Mouse (Mus musculus) intestine, embryonic 14.5 days (tissue): ENCODE results near the gene Aaas. TPM values are rescaled to one million over a fixed set of nuclear protein-coding genes. Genes with fewer than 3 reads are reported as not detected.

Source experiments
- ATAC-seq: fragments of 200-750 bp; cut with Nextera tagmentation; replicated peaks from 2 replicates; pipeline ENCODE4 v1.8.0; 2017; ENCODE audit warnings: low read depth, moderate number of reproducible peaks, moderate TSS enrichment, moderate library complexity; ENCODE audit not compliant: low FRiP score, low TSS enrichment
- DNase-seq: peaks from one replicate; pipeline ENCODE4 v3.0.0-alpha.2; 2018; ENCODE audit warnings: low spot score
- H3K27ac ChIP-seq: fragments of 300-500 bp; sonication (generic); 2 replicates; pipeline ENCODE4 v1.5.1; 2014; ENCODE audit warnings: low read depth, mild to moderate bottlenecking, control low read depth
- H3K27me3 ChIP-seq: fragments of 300-500 bp; sonication (generic); replicated peaks from 2 replicates; pipeline ENCODE4 v1.6.1; 2014; ENCODE audit warnings: low read length, control low read depth; ENCODE audit not compliant: control insufficient read depth, insufficient read depth
- H3K36me3 ChIP-seq: fragments of 300-500 bp; sonication (generic); 2 replicates; pipeline ENCODE4 v1.6.1; 2014; ENCODE audit warnings: low read length, control low read depth; ENCODE audit not compliant: control insufficient read depth, insufficient read depth
- H3K4me1 ChIP-seq: fragments of 300-500 bp; sonication (generic); replicated peaks from 2 replicates; pipeline ENCODE4 v1.6.1; 2014; ENCODE audit warnings: low read length, control low read depth, mixed read lengths; ENCODE audit not compliant: control insufficient read depth, insufficient read depth
- H3K4me2 ChIP-seq: fragments of 300-500 bp; sonication (generic); 2 replicates; pipeline ENCODE4 v1.6.1; 2014; ENCODE audit warnings: low read length
- H3K4me3 ChIP-seq: fragments of 300-500 bp; sonication (generic); 2 replicates; pipeline ENCODE4 v1.5.1; 2014; ENCODE audit warnings: low read depth, low read length, control low read depth, mixed read lengths
- H3K9ac ChIP-seq: fragments of 300-500 bp; sonication (generic); 2 replicates; pipeline ENCODE4 v1.6.1; 2014; ENCODE audit warnings: mild to moderate bottlenecking, low read length
- H3K9me3 ChIP-seq: fragments of 300-500 bp; sonication (generic); 2 replicates; pipeline ENCODE4 v1.6.1; 2016; ENCODE audit warnings: low read length, control low read depth; ENCODE audit not compliant: control insufficient read depth
- WGBS: fragments of 180-500 bp; shearing (Covaris S2); extraction: QIAGEN DNeasy Blood & Tissue Kit; methylation state at CpG from one replicate; pipeline ENCODE4 v1.1.7; 2014; 5-methylcytosine and 5-hydroxymethylcytosine counted together
- polyA plus RNA-seq: library from polyadenylated mRNA; unstranded; fragments of >200 nt; fragmentation: Nextera tagmentation; extraction: Ambion mirVana; gene quantifications from 2 replicates; pipeline ENCODE4 v1.2.1, GENCODE M21; 2014

Gene Aaas
- polyA plus RNA-seq, 1 experiment from 2014 or later: 64.1 TPM

GRCm38 (mm10) chr15:102383671-102384070, 33.1 kb upstream of the Aaas start:
- Histone ChIP-seq H3K27ac (no peak overlapping the region), H3K4me2 (no peak overlapping the region), H3K9me3 (no peaks in the 10 kb centered on the region), H3K4me3 (no peak overlapping the region), H3K4me1 (no peaks in the 10 kb centered on the region), H3K27me3 (no peaks in the 10 kb centered on the region), H3K36me3 (no peaks in the 10 kb centered on the region), H3K9ac (no peak overlapping the region)
- ATAC-seq (no peak), DNase-seq (no peak)
- 80% methylated on average over 6 of the region's 6 CpGs for WGBS

GRCm38 (mm10) chr15:102381575-102381974, 31.0 kb upstream of the Aaas start:
- peak; percentile 68 for ATAC-seq
- H3K36me3 ChIP-seq: no peaks in the 10 kb centered on the region
- WGBS: under 1% methylated on average over 7 of the region's 7 CpGs
- H3K9me3 ChIP-seq: no peaks in the 10 kb centered on the region
- no peak overlapping the region for H3K27ac ChIP-seq
- no peaks in the 10 kb centered on the region for H3K27me3 ChIP-seq
- peak; percentile 91 for DNase-seq
- H3K4me2 ChIP-seq: no peak overlapping the region
- H3K4me3 ChIP-seq: no peak overlapping the region
- H3K4me1 ChIP-seq: peaks cover 11% of the 10 kb centered on the region
- H3K9ac ChIP-seq: no peak overlapping the region

GRCm38 (mm10) chr15:102377810-102378262, 27.3 kb upstream of the Aaas start:
- WGBS: 10% methylated on average over 10 of the region's 10 CpGs
- DNase-seq (no peak), ATAC-seq (no peak)
- Histone ChIP-seq H3K4me1 (peaks cover 11% of the 10 kb centered on the region), H3K9me3 (no peaks in the 10 kb centered on the region), H3K36me3 (no peaks in the 10 kb centered on the region), H3K4me3 (no peak overlapping the region), H3K27me3 (no peaks in the 10 kb centered on the region), H3K9ac (no peak overlapping the region), H3K27ac (no peak overlapping the region), H3K4me2 (peak overlapping the region; percentile 96)

- under 1% methylated on average over 7 of the region's 7 CpGs for WGBS
- Histone ChIP-seq H3K4me3 (peak overlapping the region; percentile 56), H3K4me2 (peak overlapping the region; percentile 96), H3K9me3 (no peaks in the 10 kb centered on the region), H3K9ac (peak overlapping the region; percentile 59), H3K27me3 (no peaks in the 10 kb centered on the region), H3K36me3 (no peaks in the 10 kb centered on the region), H3K27ac (peak overlapping the region; percentile 52), H3K4me1 (peaks cover 11% of the 10 kb centered on the region)
- ATAC-seq (peak; percentile 63), DNase-seq (peak; percentile 97)
These were observed 26.6 kb upstream of the Aaas start for GRCm38 (mm10) chr15:102377163-102377543.

- WGBS: 2% methylated on average over 43 of the region's 43 CpGs
These were observed 26.0 kb upstream of the Aaas start for GRCm38 (mm10) chr15:102376453-102377162.

GRCm38 (mm10) chr15:102370727-102371126, 20.2 kb upstream of the Aaas start:
- Histone ChIP-seq H3K4me2 (peak overlapping the region; percentile 35), H3K9ac (peak overlapping the region; percentile 2; the same call in 1 of the 2 replicates), H3K9me3 (no peaks in the 10 kb centered on the region), H3K4me1 (peaks cover 14% of the 10 kb centered on the region), H3K27ac (peak overlapping the region; percentile 51), H3K4me3 (peak overlapping the region; percentile 17), H3K27me3 (0 out of 2 replicates have a peak, but pooled peaks cover 2% of the 10 kb centered on the region), H3K36me3 (no peaks in the 10 kb centered on the region)
- WGBS: 5% methylated on average over 10 of the region's 10 CpGs
- ATAC-seq: peak; percentile 83
- no peak for DNase-seq

More at GRCm38 (mm10) chr15:102376453-102377162, 26.0 kb upstream of the Aaas start:
- peaks cover 11% of the 10 kb centered on the region for H3K4me1 ChIP-seq
- H3K27ac ChIP-seq: peak overlapping the region; percentile 52
- H3K9ac ChIP-seq: peak overlapping the region; percentile 59
- H3K9me3 ChIP-seq: no peaks in the 10 kb centered on the region
- DNase-seq (no peak), ATAC-seq (peak; percentile 84)
- H3K4me3 ChIP-seq: peak overlapping the region; percentile 56
- no peaks in the 10 kb centered on the region for H3K27me3 ChIP-seq
- H3K36me3 ChIP-seq: no peaks in the 10 kb centered on the region
- H3K4me2 ChIP-seq: peak overlapping the region; percentile 96

GRCm38 (mm10) chr15:102369972-102370371, 19.4 kb upstream of the Aaas start:
- Histone ChIP-seq H3K27me3 (0 out of 2 replicates have a peak, but pooled peaks cover 3% of the 10 kb centered on the region), H3K27ac (peak overlapping the region; percentile 51; the same call in 1 of the 2 replicates), H3K9ac (no peak overlapping the region), H3K9me3 (no peaks in the 10 kb centered on the region), H3K4me2 (peak overlapping the region; percentile 35), H3K36me3 (no peaks in the 10 kb centered on the region), H3K4me3 (no peak overlapping the region), H3K4me1 (peaks cover 14% of the 10 kb centered on the region)
- 14% methylated on average over 13 of the region's 13 CpGs for WGBS
- DNase-seq (no peak), ATAC-seq (no peak)

GRCm38 (mm10) chr15:102366733-102367344, 16.3 kb upstream of the Aaas start, which contains the start of gene Sp7:
Gene Sp7 (minus strand): TSS chr15:102367182.
- H3K4me1 ChIP-seq: peaks cover 22% of the 10 kb centered on the region
- H3K27me3 ChIP-seq: 0 out of 2 replicates have a peak, but pooled peaks cover 3% of the 10 kb centered on the region
- DNase-seq: no peak
- peak within 1 kb of the TSS; percentile 18; the same call in 1 of the 2 replicates for H3K4me3 ChIP-seq
- 9% methylated on average over 15 of the region's 15 CpGs for WGBS
- H3K4me2 ChIP-seq: peak within 1 kb of the TSS; percentile 45
- H3K36me3 ChIP-seq: no peaks in the 10 kb centered on the region
- ATAC-seq: no peak
- no peak within 1 kb of the TSS for H3K27ac ChIP-seq
- H3K9ac ChIP-seq: no peak within 1 kb of the TSS; the same call in 1 of the 2 replicates
- H3K9me3 ChIP-seq: no peaks in the 10 kb centered on the region
